Mouse (Mus musculus): Measurements from ENCODE around the gene Mfsd9.
A peak's percentile ranks its signal among the peaks of the same experiment; 100 is the strongest.
"Not testable (repeated sequence)": the region's sequence is repeated elsewhere in the genome, so short reads cannot be mapped to it uniquely, and the experiment has no call there.

Gene Mfsd9

DNA sequence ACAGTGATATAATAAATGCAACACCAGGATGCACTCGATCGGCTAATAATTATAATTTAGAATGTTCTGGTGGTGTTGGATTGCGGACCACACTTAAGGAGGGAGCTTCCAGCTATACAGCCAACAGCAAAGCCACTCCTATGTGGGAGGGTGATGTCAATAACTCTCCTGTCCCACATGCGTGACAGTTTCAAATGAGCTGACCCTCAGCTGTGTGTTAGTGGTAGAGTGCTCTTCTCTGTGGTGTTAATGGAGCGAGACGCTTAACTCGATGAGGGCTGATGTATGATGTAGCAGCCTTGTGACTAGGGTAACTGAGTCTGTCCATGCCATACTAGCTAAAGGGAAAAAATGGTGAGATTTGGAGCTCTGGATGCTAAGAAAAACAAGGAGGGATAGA, 7.0 kb downstream of the Mfsd9 start:
- no peak for DNase-seq (ENCODE audit: low spot score in 2 of 2)

DNA sequence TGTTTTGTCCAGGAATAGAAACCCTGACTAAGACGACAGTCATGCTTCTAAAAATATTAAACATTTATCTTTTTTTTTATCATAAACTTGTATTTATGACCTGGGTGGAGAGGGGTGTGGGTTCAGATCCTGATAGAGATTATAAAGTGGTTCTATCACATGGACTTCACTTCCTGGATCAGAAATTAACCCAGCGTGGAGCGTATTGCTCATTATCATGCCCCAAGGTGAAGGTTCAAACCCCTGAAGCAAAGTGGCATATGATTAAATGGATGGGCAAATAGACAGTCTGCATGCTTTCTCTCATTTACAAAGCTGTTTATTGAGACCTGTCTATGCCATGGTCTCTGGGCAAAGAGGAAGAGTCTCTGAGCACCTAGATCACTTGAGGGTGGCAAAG, 13.7 kb downstream of the Mfsd9 start:
- no peak for DNase-seq (ENCODE audit: low spot score in 2 of 2)

DNA sequence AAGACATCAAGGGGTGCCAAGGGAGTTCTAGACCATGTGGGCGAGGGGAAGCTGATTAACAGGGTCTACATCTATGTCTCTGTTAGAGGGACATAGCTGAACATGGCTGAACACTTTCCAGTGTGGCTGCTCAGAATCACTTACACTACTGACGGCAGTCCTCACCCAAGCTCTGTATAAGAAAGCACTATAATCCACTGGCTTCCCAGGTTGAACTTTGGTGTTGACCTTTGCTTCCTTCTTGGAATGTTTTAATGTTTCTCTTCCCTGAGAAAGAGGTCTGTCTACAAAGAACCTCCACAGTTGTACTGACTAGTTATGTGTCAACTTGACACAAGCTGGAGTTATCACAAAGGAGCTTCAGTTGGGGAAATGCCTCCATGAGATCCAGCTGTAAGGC, 14.4 kb downstream of the Mfsd9 start:
- DNase-seq (ENCODE audit: low spot score in 2 of 2), result no peak

DNA sequence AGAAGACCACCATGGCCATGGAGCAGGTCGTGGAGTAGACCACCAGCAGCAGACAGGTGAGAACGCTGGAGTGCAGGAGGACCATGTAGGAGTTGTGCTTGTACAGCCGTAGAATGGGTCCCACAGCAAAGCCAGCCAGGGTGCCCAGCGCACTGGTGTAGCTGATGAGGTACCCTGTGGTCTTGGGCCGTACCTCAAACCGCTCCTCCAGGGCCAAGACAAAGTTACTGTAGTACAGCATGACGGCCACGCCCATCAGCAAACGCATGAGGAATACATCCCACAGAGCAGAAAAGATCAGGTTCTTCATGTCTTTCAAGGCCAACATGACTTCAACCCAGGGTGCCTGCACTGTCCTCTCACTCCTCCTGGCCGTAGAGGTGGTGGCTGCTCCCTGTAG, 16.4 kb downstream of the Mfsd9 start:
- no peak for DNase-seq (ENCODE audit: low spot score in 2 of 2)

DNA sequence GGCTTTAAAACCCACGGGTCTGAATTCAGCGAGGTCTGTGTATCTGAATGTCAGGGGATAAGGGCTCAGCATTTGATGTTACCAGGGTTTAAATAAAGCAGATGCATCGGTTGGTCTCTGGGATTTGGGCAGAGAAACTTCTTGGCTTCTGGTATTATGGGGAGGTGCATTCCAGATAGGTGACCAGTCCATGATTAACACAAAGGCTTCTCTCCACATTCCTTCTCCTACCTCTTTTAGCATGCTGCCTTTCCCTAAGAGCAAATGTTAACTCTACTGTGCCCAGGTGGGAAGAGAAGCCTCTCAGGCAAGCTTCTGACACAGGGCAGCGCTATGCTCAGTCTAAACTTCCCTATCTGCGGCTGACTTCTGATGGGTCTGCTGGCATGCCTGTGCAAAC, 17.3 kb downstream of the Mfsd9 start:
- DNase-seq (ENCODE audit: low spot score in 2 of 2), result no peak

DNA sequence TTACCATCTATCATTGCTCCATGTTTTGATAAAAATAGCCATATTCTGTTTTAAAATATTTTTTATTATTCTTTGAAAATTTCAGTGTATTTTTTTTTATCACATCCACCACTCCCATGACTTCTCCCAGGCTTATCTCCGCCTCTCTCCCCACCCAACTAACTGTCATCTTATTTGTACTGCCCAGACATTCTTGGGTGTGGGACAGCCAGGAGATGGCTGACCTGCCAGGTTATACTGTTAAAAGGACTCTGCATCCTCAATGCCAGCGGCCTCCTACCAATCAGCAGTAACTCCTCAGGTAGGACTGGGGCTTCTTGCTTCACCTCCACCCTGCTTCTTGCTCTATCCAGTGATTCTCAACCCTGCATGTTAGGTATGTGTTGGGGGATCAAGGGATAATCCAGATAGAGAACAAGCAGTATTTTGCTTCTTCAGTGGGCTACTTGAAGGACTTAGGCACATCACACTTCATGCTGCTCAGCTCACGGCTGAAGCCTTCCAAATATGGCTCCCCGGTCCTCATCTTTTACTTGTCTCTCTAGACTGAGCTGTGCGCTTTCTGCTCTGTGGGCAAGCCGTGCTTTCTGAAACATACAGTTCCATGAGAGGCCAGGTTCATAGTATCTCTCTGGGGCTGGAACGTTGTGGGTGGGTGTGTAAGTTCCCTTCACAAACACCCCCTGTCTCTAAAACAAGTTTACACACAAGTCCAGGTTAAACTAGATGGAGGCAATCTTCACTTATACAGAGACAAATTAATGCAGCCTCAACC, 19.1 kb downstream of the Mfsd9 start:
- no peak for DNase-seq (ENCODE audit: low spot score in 2 of 2)

DNA sequence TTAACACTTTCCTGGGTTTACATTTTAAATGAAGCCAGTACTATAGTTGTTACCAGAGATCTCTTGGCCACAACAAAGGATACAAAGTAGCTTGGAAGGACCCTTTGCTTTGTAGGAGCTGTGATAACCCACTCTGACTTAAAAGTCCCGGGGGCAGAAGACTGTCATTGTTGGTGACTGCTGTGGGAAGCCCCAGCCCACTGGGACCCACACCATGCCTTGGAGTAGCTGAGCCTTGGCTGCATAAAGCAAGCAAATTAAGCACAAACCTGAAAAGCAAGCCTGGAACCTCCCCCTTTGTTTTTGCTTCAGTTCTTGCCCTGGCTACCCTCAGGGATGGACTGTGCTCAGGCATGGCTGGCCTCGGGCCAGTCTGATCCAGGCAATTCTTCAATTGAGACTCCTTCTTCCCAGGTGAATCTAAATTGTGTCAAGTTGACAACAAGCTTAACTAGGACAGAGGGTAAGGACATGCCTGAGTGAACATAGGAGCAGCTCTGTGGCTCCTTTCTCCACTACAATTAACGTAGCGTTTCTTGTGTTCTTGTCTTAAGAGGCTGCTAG, 21.1 kb downstream of the Mfsd9 start:
- no peak for DNase-seq (ENCODE audit: low spot score in 2 of 2)

DNA sequence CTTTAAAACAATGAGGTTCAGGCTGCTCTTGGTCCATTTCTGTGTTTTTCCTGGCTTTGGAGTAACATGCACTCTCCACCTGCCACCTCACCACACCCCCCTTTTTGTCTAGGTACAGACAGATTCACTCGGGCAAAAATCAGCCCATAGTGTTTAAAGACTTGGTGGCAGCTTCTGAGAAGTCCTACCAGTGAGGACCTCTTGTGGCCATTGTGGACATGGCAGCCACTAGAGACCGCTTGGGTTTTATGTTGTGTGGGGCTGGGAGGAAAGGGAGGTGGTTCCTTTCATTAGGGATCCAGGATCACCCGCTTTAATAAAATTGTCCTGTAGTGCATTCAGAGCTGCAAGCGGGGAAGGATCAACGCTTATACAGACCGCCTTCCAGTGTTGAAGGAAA, 21.9 kb downstream of the Mfsd9 start:
- DNase-seq (ENCODE audit: low spot score in 2 of 2), result peak; percentile 19 to 37

DNA sequence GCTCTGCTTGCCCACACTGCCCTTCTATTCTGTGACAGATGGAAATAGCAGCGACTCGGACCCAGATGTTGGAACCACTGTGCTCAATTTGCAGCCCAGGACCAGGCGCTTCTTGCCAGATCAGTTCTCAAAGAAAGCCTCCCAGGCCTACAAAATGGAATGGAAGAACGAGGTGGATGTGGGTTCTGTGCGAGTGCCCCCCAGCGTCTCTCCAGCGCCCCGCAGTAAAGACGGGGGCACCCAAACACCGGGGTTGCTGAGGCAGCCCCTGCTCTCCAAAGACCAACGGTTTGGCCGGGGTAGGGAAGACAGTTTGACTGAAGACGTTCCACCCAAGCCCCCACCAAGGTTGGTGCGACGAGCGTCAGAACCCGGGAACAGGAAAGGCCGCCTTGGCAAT, 22.9 kb downstream of the Mfsd9 start:
- no peak for DNase-seq (ENCODE audit: low spot score in 2 of 2)

DNA sequence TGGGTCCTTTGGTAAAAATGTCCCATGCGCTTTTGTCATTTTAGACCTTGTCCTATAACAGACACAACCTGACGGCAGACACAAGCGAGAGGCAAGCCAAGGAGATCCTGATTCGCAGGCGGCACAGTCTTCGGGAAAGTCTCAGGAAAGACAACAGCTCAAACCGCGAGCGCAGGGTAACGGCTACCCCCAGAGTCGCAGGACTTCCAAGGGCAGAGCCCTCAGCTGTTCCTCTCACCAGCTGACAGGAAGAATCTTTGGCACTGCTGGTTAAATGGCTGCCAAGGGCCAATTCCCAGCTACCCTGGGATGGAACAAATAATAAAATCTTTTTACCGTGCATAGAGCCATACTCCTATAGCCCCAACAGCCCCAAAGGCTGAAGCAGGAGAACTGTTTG, 25.0 kb downstream of the Mfsd9 start:
- no peak for DNase-seq (ENCODE audit: low spot score in 2 of 2)

DNA sequence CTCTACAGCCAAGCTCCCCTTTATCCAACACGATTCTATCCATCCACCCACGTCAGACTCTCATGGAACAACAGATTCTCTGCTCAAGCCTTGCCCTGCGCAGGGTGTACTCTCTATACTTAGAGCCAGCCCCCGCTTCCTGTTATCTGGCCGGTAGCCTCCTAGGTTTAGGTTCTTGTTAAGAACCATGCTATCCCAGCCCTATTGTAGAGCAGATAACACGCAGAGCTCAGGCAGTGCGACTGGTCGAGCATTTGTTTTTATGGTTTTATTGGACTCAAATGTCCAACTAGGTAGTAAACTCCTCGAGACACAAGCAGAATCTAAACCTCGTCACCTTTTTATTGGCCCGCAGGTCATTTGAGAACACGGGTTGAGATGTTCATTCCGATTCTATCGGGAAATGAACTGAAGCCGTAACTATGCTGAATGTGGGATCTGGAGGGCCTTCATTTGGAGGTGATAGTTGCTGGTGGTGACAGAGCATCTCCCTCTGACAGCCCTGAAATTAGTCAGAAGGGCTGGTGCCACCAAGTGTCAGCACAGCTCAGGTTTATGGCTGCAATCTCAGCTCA, 25.7 kb downstream of the Mfsd9 start:
- no peak for DNase-seq (ENCODE audit: low spot score in 2 of 2)

DNA sequence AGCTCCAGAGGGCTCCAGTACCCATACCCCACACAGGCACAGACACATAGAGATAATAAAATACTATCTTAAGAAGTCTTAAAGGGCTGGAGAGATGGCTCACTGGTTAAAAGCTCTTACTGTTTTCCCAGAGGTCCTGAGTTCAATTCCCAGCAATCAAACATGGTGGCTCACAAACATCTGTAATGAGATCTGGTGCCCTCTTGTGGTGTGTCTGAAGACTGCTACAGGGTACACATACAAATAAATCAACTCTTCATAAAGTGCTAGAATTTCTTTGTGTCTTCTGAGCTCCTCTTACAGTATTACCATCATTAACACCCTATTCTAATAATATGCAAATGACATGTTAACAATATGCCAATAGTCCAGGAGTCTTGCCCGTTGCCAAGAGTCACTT, 26.4 kb downstream of the Mfsd9 start:
- no peak for DNase-seq (ENCODE audit: low spot score in 2 of 2)

DNA sequence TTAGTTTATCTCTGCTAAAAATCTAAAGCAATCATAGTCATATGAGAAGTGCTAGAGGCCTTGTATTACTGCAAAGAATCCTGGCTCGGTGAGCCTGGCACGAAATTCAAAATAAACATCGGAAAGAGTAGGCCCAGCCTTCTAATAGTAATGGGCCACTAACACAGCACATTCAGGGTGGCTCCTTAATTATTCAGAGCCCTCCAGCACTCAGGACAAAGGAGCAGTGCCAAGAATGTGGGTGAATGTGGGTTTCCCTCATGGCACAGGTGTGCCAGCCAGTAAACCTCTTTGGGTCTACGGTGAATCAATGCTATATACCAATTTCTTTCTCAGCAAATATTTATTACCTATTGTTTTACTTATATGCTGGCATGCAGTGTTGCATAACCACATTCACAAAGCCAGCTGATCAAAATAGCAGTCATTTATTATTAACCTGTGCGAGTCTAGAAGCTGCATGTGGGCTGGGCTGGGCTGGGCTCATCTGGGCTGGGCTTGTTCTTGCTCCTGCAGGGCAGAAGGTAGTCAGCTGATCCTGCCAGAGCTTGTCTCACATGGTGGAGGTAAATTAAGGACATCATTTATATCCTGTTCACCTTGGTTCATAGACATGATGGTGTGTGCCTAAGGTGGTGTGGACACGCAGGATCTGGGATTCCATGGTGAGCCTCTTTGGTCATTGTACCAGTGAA, 30.6 kb downstream of the Mfsd9 start:
- no peak for DNase-seq (ENCODE audit: low spot score in 2 of 2)

DNA sequence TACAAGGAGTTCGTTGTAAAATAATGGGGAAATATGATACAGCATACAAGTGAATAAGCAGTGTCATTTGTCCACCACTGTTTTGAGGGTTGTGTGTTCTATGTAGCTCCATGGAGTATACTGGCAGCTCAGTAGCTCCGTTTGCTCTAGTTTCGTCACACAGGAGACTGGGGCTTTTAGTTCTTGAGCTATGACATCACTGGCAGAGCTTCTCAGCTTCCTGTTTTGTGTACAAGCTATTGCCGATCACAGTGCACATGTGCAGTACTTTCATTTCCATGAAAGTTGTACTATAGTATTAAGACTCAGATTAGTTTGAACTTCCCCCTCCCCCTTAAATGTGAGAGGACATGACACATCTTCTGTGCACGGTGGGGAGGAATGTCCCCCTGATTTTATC, 44.4 kb downstream of the Mfsd9 start:
- no peak for DNase-seq (ENCODE audit: low spot score in 2 of 2)

DNA sequence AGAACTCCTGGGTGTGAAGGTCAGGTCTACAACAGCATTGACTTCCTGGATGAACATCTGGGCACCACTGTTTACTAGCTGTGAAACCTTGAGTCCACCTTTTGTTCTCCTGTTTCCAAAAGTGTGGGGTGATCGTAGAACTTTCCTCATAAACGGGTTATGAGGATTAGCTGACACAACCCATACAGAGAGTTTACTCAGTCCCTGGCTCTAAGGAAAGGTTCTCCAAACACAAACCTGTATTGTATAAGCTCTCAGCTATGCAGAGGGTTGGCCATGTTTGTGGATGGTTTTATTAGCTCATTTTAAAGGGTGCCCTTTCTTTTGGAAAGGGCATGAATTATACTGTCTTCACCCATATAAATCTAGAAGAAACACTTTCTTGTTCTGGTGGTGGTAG, 49.7 kb downstream of the Mfsd9 start:
- DNase-seq (ENCODE audit: low spot score in 2 of 2), result no peak

DNA sequence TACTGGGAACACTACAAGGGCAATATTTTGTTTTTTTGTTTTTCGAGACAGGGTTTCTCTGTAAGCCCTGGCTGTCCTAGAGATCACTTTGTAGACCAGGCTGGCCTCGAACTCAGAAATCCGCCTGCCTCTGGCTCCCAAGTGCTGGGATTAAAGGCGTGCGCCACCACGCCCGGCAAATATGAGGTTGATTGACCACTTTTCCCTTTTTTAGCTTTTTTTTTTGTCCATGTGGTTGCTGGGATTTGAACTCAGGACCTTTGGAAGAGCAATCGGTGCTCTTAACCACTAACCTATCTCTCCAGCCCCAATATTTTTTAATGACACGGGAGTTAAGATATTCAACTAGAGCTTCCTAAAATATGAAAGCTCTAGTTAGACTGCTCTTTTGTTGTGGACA, 52.2 kb downstream of the Mfsd9 start:
- DNase-seq (ENCODE audit: low spot score in 2 of 2), result not testable (repeated sequence)

DNA sequence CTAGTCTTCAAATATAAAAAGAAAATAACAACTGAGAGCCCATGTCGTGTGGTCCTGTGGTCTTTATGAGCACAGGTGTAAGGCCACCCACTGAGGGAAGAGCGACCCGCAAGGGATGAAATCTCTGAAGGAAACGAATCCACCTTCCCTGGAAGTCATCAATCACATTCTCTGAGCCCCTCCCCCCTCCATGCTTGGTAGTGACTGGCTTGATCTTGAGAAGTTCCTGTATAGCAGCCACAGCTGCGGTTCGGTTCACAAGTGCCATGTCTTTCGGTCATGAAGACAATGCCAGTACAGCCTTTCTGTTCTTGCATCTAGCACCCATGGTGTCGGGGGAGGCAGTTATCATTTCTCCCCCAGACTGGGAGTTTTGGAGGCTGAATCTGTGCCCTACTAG, 52.8 kb downstream of the Mfsd9 start:
- no peak for DNase-seq (ENCODE audit: low spot score in 2 of 2)

DNA sequence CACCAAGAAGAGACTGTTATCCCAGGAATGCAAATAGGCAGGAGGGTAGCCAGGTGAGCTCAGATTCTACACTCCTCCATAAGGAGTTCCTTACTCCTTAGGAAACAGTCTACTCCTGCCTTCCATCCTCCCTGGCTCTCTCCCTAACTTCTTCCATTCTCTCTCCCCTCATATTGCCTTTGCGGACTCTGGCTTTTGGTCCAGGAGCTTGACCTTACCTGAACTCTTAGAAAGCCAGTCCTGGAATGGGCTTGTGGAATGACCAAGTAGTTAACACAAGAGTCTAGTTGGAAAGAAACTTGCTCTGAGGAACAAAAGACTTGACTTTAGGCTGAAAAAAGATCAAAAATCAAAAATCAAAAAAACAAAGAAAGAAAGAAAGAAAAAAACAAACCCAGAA, 61.9 kb downstream of the Mfsd9 start:
- DNase-seq (ENCODE audit: low spot score in 2 of 2), result no peak

DNA sequence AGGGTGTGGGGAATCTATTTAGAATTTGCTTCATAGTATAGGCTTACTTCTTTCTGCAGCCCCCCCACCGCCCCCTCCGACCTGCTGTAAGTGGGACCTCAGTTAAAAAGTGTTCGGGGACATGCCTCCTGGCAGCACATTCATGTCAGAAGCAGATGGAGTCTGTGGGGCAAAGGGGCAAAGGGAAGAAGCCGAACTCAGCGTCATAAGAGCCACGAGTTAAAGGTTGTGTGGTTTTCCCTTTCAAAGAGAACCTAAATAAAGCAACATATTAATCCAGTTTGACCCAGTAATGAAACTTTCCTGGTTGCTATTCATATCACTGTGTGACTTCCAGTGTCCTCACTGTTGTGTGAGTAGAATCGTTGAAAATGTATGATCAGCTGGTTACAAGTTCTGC, 63.1 kb downstream of the Mfsd9 start:
- DNase-seq (ENCODE audit: low spot score in 2 of 2), result no peak

DNA sequence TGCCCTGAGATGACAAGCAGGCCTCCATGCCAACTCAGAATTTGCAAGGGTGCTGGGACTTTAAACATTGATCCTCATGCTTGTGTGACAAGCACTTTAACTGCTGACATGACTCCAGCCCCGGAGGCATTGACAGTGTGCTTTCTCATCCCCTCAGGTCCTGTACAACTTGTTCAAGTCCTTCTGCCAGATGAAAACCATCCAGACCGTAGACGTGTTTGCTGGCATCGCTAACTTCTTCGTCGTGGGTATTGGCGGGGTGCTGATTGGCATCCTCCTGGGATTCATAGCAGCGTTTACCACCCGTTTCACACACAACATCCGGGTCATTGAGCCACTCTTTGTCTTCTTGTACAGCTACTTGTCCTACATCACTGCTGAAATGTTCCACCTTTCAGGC, 64.4 kb downstream of the Mfsd9 start:
- no peak for DNase-seq (ENCODE audit: low spot score in 2 of 2)

All from frontal cortex, postnatal 36 days (tissue).